Mouse (Mus musculus): ENCODE data around the gene Drg2.

- TF ChIP-seq CTCF (IDR thresholded peaks at IDR 0.05; ENCODE audit: insufficient read depth, low read length) (no peak), POLR2A (IDR thresholded peaks at IDR 0.05; ENCODE audit: borderline replicate concordance, extremely low read depth, low read depth, low read length) (no peak)
Observed at GRCm38 (mm10) chr11:60454745-60455087, 325 bp downstream of the Drg2 start.

All from lung, adult 2 months (tissue).